8 mouse cellular contexts compared by ENCODE assay signal in the genomic region with DNA sequence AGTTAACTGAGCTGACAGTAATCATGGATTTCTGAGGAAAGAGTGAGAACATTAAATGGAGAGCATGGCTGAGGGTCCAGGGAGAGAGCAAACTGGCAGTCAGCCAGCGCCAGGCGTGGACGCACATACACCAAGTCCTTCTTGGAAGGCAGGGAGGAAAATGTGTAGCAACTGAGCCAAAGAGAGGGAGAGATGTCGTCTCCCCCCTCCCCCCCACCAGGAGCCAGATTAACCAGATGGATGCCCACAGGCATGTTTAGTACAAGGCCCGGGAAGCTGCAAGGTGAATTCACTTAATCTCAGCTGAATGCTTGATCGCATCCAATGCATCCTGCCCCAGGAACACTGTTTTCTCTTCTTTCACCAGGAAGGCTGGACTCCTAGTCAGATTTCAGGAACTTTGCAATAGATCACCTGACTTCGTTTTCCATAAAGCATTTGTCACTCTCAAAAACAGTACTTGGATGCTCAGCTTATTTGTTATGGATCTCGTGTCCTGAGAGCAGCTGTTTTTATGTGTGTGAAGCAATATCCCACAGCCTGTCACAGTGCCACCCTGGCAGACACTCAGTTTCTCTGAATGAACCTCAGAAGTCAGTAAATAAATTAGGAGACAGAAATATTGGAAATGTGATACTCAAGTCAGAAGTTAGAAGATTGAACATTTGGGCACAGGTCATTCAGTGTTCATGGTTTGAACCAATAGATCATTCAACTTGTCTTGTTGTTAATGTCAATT.
DNase-seq lines count a peak whose midpoint lies in the region; ATAC-seq and TF ChIP-seq lines count a peak whose summit lies in the region.

No protein-coding gene starts in this region.

- TF ChIP-seq CTCF in lung, adult 2 months (IDR thresholded peaks at IDR 0.05; ENCODE audit: insufficient read depth, low read length) = no peak
- TF ChIP-seq CTCF in kidney, adult 2 months (conservative IDR thresholded peaks at IDR 0.05; ENCODE audit: insufficient read depth, insufficient read length, low read depth, low read length) = no peak

- no peaks in the 10 kb centered on the region for H3K9me3 ChIP-seq in embryonic facial prominence, embryonic 14.5 days (ENCODE audit: control insufficient read depth, low read length)
- no peaks in the 10 kb centered on the region for H3K9me3 ChIP-seq in embryonic facial prominence, embryonic 10.5 days

- no peak overlapping the region for H3K27ac ChIP-seq in embryonic facial prominence, embryonic 14.5 days (replicated peaks; ENCODE audit: low read depth, low read length)
- H3K27ac ChIP-seq in embryonic facial prominence, embryonic 10.5 days (replicated peaks) = no peak overlapping the region
- peak overlapping the region; percentile 35; the same call in 1 of the 2 replicates for H3K27ac ChIP-seq in kidney, adult 2 months (ENCODE audit: insufficient read depth, low read depth, low read length)

- no peaks in the 10 kb centered on the region for H3K27me3 ChIP-seq in embryonic facial prominence, embryonic 14.5 days (replicated peaks; ENCODE audit: control insufficient read depth, insufficient read depth, low read length)
- no peaks in the 10 kb centered on the region for H3K27me3 ChIP-seq in embryonic facial prominence, embryonic 10.5 days (replicated peaks; ENCODE audit: low read depth, poor library complexity, severe bottlenecking)
- H3K27me3 ChIP-seq in kidney, adult 2 months (replicated peaks; ENCODE audit: control insufficient read depth, insufficient read depth, low read length) = no peaks in the 10 kb centered on the region

- intact Hi-C loops in left cerebral cortex, postnatal 14 days (cut with DNase I) = no loop called here

- H3K9ac ChIP-seq in embryonic facial prominence, embryonic 14.5 days (ENCODE audit: low read depth, low read length) = no peak overlapping the region

- peak; percentile 26 for DNase-seq in embryonic facial prominence, embryonic 14.5 days (ENCODE audit: low spot score)
- DNase-seq in embryonic facial prominence, embryonic 10.5 days (ENCODE audit: low spot score) = no peak
- DNase-seq in lung, adult 18-20 months = peak; percentile 42 to 57
- no peak for DNase-seq in lung, adult 2 months
- DNase-seq in kidney, adult 2 months = peak; percentile 57
- DNase-seq in lung, postnatal 14 days = peak; percentile 57
- no peak for DNase-seq in left cerebral cortex, postnatal 14 days (ENCODE audit: low spot score in 2 of 2)

- H3K4me3 ChIP-seq in embryonic facial prominence, embryonic 14.5 days (ENCODE audit: low read depth, low read length) = no peak overlapping the region
- no peak overlapping the region for H3K4me3 ChIP-seq in embryonic facial prominence, embryonic 10.5 days
- no peak overlapping the region for H3K4me3 ChIP-seq in lung, adult 2 months (replicated peaks; ENCODE audit: extremely low read depth, low read depth, low read length)
- no peak overlapping the region for H3K4me3 ChIP-seq in kidney, adult 2 months (ENCODE audit: insufficient read depth, low read depth, low read length)

- 46% methylated on average over 8 of the region's 8 CpGs for WGBS in embryonic facial prominence, embryonic 14.5 days
- 59% methylated on average over 8 of the region's 8 CpGs for WGBS in embryonic facial prominence, embryonic 10.5 days
- 45% methylated on average over 8 of the region's 8 CpGs for WGBS in lung, adult 2 months
- WGBS in kidney, adult 2 months = 31% methylated on average over 8 of the region's 8 CpGs

- no peak overlapping the region for H3K4me2 ChIP-seq in embryonic facial prominence, embryonic 14.5 days (ENCODE audit: low read depth, low read length)

- no peaks in the 10 kb centered on the region for H3K36me3 ChIP-seq in embryonic facial prominence, embryonic 14.5 days (ENCODE audit: control insufficient read depth, insufficient read depth, low read length)
- H3K36me3 ChIP-seq in embryonic facial prominence, embryonic 10.5 days (replicated peaks) = no peaks in the 10 kb centered on the region
- H3K36me3 ChIP-seq in kidney, adult 2 months (ENCODE audit: control insufficient read depth, insufficient read depth, low read length) = no peaks in the 10 kb centered on the region

- no peak for ATAC-seq in embryonic facial prominence, embryonic 14.5 days (ENCODE audit: low read depth)
- no peak for ATAC-seq in monocyte, adult 5-6 weeks (replicated peaks; ENCODE audit: insufficient number of reproducible peaks, low FRiP score, low TSS enrichment, poor library complexity, severe bottlenecking)

- no peaks in the 10 kb centered on the region for H3K4me1 ChIP-seq in embryonic facial prominence, embryonic 14.5 days (ENCODE audit: control insufficient read depth, insufficient read depth, low read length)
- H3K4me1 ChIP-seq in embryonic facial prominence, embryonic 10.5 days = no peaks in the 10 kb centered on the region
- peaks cover 3% of the 10 kb centered on the region for H3K4me1 ChIP-seq in lung, adult 2 months (ENCODE audit: control insufficient read depth, insufficient read depth, low read length)
- peaks cover 5% of the 10 kb centered on the region for H3K4me1 ChIP-seq in kidney, adult 2 months (ENCODE audit: control insufficient read depth, insufficient read depth, low read length)

- no peak for TF ChIP-seq POLR2A in lung, adult 2 months (IDR thresholded peaks at IDR 0.05; ENCODE audit: borderline replicate concordance, extremely low read depth, low read depth, low read length)
- TF ChIP-seq POLR2A in kidney, adult 2 months (IDR thresholded peaks at IDR 0.05; ENCODE audit: low read depth, low read length) = no peak

Comparison
In these comparisons a context has a peak if more than half of its experiments do, and no peak if none do; other contexts are left out.
1. DNase-seq: peak in embryonic facial prominence, embryonic 14.5 days (single experiment), lung, adult 18-20 months (2 of 2), kidney, adult 2 months (single experiment) and lung, postnatal 14 days (single experiment); none in embryonic facial prominence, embryonic 10.5 days (single experiment), lung, adult 2 months (single experiment) and left cerebral cortex, postnatal 14 days (0 of 2).